Mouse (Mus musculus) thymus, adult 2 months (tissue): ENCODE measurements around the gene Pim1. TPM values are rescaled to one million over a fixed set of nuclear protein-coding genes. Genes with fewer than 3 reads are reported as not detected.

Experiments used
- DNase-seq: peaks from one replicate; pipeline ENCODE4 v3.0.0; 2021
- H3K27ac ChIP-seq: fragments of 200-500 bp; 2 replicates; pipeline ENCODE4 v1.5.1; 2012; ENCODE audit warnings: low read length, control low read depth; ENCODE audit not compliant: control insufficient read depth, insufficient read depth
- H3K27me3 ChIP-seq: fragments of 200-500 bp; 2 replicates; pipeline ENCODE4 v1.6.1; 2012; ENCODE audit warnings: mild to moderate bottlenecking, low read length, moderate library complexity, mixed read lengths; ENCODE audit not compliant: control insufficient read depth, insufficient read depth
- H3K36me3 ChIP-seq: fragments of 200-500 bp; 2 replicates; pipeline ENCODE4 v1.6.1; 2012; ENCODE audit warnings: mild to moderate bottlenecking, low read length, moderate library complexity; ENCODE audit not compliant: control insufficient read depth, insufficient read depth
- H3K4me1 ChIP-seq: fragments of 200-500 bp; replicated peaks from 2 replicates; pipeline ENCODE4 v1.6.1; 2012; ENCODE audit warnings: low read length; ENCODE audit not compliant: control insufficient read depth, insufficient read depth
- H3K4me3 ChIP-seq: fragments of 200-500 bp; 2 replicates; pipeline ENCODE4 v1.5.1; 2012; ENCODE audit warnings: mild to moderate bottlenecking, low read length, control low read depth, moderate library complexity; ENCODE audit not compliant: control insufficient read depth, insufficient read depth
- CTCF ChIP-seq: fragments of 200-500 bp; IDR thresholded peaks from 2 replicates; pipeline ENCODE4 v1.5.1; 2012; ENCODE audit warnings: mild to moderate bottlenecking, control low read depth, low read length, moderate library complexity, borderline replicate concordance; ENCODE audit not compliant: control insufficient read depth, poor library complexity, insufficient read depth; ENCODE audit errors: extremely low read depth
- POLR2A ChIP-seq: fragments of 200-500 bp; IDR thresholded peaks from 2 replicates; pipeline ENCODE4 v1.6.1; 2012; ENCODE audit warnings: mild to moderate bottlenecking, low read length, control low read depth, moderate library complexity; ENCODE audit not compliant: control insufficient read depth, poor library complexity, insufficient read depth; ENCODE audit errors: extremely low read depth
- WGBS: fragments of 180-500 bp; shearing (Covaris S2); methylation state at CpG from one replicate; pipeline ENCODE4 v1.1.7; 2018; 5-methylcytosine and 5-hydroxymethylcytosine counted together
- polyA plus RNA-seq: library from polyadenylated mRNA; depleted of rRNA; stranded (reverse); fragments of >200 nt; gene quantifications from 2 replicates; pipeline ENCODE4 v1.2.3, GENCODE M21; 2012

Gene Pim1
- polyA plus RNA-seq, 1 experiment, result 92.7 TPM

DNA sequence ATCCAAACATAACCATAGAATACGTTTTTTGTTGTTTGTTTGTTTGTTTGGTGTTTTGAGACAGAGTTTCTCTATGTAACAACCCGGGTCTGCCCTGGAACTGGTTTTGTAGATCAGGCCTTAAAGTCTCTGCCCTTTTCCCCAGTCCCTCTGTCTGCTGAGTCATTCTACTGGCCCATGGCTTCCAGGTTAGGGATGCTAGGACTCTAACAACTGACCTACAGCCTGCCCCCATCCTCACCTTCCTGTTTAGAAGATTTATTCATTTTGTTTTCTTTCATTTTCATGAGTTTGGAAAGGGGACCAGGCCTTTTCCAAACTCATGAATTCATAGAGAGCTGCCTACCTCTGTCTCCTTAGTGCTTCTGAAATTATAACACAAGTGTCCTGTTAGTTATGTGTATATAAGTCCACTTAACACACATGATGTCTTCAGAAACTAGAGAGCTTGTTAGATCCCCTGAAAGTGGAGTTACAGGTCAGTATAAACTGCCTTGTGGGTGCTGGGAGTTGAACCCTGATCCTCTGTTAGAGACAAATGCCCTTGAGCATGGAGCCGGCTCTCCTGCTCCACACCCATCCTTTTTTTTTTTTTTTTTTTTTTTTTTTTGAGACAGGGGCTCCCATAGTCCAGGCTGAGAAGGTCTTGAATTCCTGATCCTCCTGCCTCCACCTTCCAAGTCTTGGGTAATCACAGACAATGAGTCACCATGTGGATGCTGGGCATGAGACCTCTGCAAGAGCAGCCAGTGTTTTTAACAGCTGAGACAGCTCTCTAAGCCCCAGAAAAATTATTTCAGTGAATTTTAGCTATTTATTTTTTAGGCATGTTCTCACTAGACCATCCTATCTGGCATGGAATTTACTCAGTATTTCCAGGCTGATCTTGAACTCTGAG lies 5.0 kb upstream of the Pim1 start:
- H3K36me3 ChIP-seq, result no peaks in the 10 kb centered on the region
- H3K4me1 ChIP-seq, result peaks cover 10% of the 10 kb centered on the region
- WGBS, result 84% methylated on average over 3 of the region's 3 CpGs
- TF ChIP-seq CTCF, result no peak
- TF ChIP-seq POLR2A, result no peak
- DNase-seq, result no peak
- H3K4me3 ChIP-seq, result no peak overlapping the region
- no peaks in the 10 kb centered on the region for H3K27me3 ChIP-seq
- no peak overlapping the region for H3K27ac ChIP-seq

DNA sequence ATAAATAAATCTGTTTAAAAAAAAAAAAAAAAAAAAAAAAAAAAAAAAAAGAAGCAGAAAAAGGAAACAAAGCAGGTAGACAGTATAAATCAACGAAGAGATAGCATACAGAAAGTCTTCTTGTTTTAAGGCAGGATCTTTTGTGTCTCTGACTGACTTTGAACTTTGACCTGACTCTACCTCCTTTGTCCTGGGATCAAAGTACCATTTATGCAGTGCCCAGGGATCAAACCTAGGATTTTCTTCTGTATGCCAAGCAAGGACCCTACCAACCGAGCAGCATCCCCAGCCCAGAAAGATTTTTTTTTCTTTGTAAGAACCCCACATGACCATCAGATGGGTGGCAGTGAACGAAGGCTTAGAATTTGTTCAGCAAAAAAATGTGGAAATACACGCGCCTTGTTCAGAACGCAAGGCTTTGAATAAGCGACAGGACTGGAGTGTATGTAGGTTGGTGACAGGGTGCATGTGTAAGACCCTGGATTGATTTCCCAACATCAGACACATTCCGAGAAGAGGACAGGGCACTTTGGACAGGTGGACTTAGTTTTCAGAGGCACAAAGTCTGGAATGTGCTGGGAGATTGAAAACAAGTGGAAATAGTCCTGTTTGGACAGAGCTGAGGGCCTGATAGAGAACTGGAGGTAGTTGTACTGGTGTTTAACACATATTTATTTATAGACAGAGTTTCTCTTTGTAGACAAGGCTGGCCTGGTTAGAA lies 2.1 kb upstream of the Pim1 start:
- TF ChIP-seq CTCF, result no peak
- TF ChIP-seq POLR2A, result no peak
- no peak for DNase-seq
- H3K4me3 ChIP-seq, result no peak overlapping the region
- WGBS, result 86% methylated on average over 8 of the region's 8 CpGs
- H3K27ac ChIP-seq, result no peak overlapping the region
- no peaks in the 10 kb centered on the region; the same call in 1 of the 2 replicates for H3K36me3 ChIP-seq
- no peaks in the 10 kb centered on the region for H3K27me3 ChIP-seq
- H3K4me1 ChIP-seq, result peaks cover 14% of the 10 kb centered on the region

DNA sequence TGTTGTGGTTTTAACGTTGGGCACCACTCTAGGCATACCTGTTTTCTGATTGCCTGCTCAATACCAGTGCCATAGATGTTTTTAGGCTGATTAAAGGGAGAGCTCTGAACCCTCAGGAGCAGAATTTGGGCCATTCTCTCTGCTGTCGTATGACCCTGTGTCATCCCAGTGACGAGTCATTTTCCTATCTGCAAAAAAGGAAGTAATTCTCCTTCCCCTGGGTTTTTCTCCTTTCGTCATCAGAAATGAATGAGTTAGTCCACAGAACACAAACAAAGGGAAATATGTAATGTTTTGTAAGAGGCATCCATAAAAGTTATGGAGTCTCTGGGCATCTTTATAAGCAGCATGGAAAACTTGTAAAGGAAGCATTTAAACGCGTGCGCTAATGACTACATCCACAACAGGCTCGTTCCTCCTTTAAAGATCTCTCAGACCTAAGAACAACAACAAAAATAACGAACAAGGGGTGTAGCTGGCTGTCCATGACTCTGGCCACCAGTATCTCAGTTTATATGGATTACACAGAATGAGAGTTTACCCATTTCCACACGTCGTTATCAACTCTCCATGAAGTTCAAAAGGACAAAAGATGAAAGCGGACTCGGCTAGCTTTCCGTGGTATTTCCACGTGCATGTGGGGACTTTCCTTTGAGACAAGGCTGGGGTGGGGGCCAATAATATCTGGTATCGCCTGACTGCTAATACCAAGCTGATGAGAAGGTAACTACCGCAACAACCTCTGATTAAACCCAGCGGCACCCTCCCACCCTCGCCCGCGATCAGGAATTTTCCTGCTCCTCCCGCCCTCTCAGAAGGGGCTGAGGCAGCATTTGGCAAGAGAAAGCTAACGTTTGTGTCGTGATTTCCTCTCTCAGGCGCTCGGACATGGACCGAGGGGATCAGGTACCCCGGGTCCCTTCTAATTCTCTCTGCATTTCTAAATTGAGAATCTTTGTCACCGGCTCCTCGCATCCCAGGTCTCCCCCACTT lies 1.3 kb upstream of the Pim1 start:
- no peak for DNase-seq
- H3K27me3 ChIP-seq, result no peaks in the 10 kb centered on the region
- WGBS, result 2% methylated on average over 30 of the region's 30 CpGs
- TF ChIP-seq POLR2A (no peak), CTCF (no peak)
- H3K4me1 ChIP-seq, result peaks cover 21% of the 10 kb centered on the region
- peak overlapping the region; percentile 80 for H3K4me3 ChIP-seq
- H3K27ac ChIP-seq, result peak overlapping the region; percentile 59
- H3K36me3 ChIP-seq, result no peaks in the 10 kb centered on the region; the same call in 1 of the 2 replicates

DNA sequence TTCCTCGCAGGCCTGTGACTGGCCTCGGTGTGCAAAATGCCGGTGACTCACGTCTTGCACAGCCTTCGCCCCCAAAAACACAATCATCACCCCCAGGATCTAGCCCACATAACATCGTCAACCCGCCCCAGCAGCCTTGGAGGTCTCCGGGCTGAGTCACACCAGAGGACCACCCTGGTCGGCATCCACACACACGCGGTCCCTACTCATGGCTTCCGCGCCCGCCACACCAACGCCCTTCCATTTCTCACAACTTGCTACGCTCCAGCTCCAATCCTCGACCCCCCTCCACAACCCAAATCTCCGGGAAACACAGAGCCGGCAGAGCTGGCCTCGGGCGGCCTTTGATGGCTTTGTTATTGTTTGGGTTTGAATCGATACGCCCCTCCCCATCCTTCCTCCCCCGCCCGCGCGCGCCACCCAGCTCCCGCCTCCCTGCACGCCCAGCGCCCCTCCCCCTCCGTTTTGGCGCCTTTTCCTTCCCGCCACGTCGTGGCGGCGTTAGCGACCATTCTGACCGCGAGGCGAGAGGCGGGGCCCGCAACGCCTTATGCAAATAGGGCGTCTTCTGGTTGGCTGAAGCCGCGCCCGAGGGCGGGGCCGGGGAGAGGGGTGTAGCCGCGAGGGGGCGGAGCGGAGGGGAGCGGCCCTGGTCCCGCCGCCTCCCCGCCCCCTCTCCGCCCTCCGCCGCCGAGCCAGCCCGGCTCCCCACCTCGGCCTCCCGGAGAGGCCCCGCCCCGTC lies 411 bp upstream of the Pim1 start:
- H3K4me3 ChIP-seq, result peak overlapping the region; percentile 80
- peaks cover 5% of the 10 kb centered on the region for H3K36me3 ChIP-seq
- no peak for TF ChIP-seq CTCF
- peak; percentile 72; the same call in 1 of the 2 replicates for TF ChIP-seq POLR2A
- H3K27ac ChIP-seq, result peak overlapping the region; percentile 59
- no peaks in the 10 kb centered on the region for H3K27me3 ChIP-seq
- DNase-seq, result peak; percentile 99
- WGBS, result under 1% methylated on average over 62 of the region's 68 CpGs
- H3K4me1 ChIP-seq, result peaks cover 28% of the 10 kb centered on the region

DNA sequence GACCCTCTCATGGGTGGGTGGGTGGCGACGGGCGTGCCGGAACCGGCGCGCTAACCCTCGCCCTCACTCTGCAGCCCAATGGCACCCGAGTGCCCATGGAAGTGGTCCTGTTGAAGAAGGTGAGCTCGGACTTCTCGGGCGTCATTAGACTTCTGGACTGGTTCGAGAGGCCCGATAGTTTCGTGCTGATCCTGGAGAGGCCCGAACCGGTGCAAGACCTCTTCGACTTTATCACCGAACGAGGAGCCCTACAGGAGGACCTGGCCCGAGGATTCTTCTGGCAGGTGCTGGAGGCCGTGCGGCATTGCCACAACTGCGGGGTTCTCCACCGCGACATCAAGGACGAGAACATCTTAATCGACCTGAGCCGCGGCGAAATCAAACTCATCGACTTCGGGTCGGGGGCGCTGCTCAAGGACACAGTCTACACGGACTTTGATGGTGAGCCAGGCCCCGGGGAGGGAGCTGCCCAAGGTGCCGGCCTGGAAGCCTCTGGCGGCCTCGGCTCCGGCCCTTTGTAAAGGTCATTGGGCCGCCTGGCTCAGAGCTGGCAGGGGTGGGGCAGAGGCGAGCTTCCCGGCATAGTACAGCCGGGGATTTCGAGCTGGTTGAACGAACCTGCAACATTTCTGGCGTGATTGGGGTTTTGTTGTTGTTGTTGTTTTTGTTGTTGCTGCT lies 1.2 kb downstream of the Pim1 start:
- under 1% methylated on average over 48 of the region's 48 CpGs for WGBS
- Histone ChIP-seq H3K27me3 (no peaks in the 10 kb centered on the region), H3K36me3 (peaks cover 5% of the 10 kb centered on the region), H3K27ac (peak overlapping the region; percentile 87), H3K4me1 (peaks cover 34% of the 10 kb centered on the region), H3K4me3 (peak overlapping the region; percentile 88)
- no peak for TF ChIP-seq POLR2A
- no peak for TF ChIP-seq CTCF
- peak; percentile 50 for DNase-seq
